Mouse (Mus musculus) kidney, embryonic 14.5 days (tissue): ENCODE measurements around the gene Elovl1. TPM values are rescaled to one million over a fixed set of nuclear protein-coding genes. Genes with fewer than 3 reads are reported as not detected.
A peak's percentile ranks its signal among the peaks of the same experiment; 100 is the strongest.

Experiments used
- ATAC-seq: fragments of 200-750 bp; cut with Nextera tagmentation; 2 replicates; pipeline ENCODE4 v1.8.0; 2017; ENCODE audit warnings: moderate number of reproducible peaks, mild to moderate bottlenecking, moderate TSS enrichment, moderate library complexity; ENCODE audit not compliant: low FRiP score, low TSS enrichment
- H3K27ac ChIP-seq: fragments of 300-500 bp; sonication (generic); 2 replicates; pipeline ENCODE4 v1.5.1; 2014; ENCODE audit warnings: low read depth, mild to moderate bottlenecking, low read length, moderate library complexity, mixed read lengths
- H3K27me3 ChIP-seq: fragments of 300-500 bp; sonication (generic); 2 replicates; pipeline ENCODE4 v1.6.1; 2014; ENCODE audit warnings: mild to moderate bottlenecking, low read length; ENCODE audit not compliant: control insufficient read depth, insufficient read depth
- H3K36me3 ChIP-seq: fragments of 300-500 bp; sonication (generic); 2 replicates; pipeline ENCODE4 v1.6.1; 2014; ENCODE audit warnings: low read length, mixed read lengths; ENCODE audit not compliant: control insufficient read depth, insufficient read depth
- H3K4me1 ChIP-seq: fragments of 300-500 bp; sonication (generic); 2 replicates; pipeline ENCODE4 v1.6.1; 2014; ENCODE audit warnings: low read length, mixed read lengths; ENCODE audit not compliant: control insufficient read depth, insufficient read depth
- H3K4me2 ChIP-seq: fragments of 300-500 bp; sonication (generic); replicated peaks from 2 replicates; pipeline ENCODE4 v1.6.1; 2014; ENCODE audit warnings: low read depth, mild to moderate bottlenecking, low read length
- H3K4me3 ChIP-seq: fragments of 300-500 bp; sonication (generic); 2 replicates; pipeline ENCODE4 v1.5.1; 2014; ENCODE audit warnings: mild to moderate bottlenecking, low read length
- H3K9ac ChIP-seq: fragments of 300-500 bp; sonication (generic); 2 replicates; pipeline ENCODE4 v1.6.1; 2014; ENCODE audit warnings: low read depth, mild to moderate bottlenecking, low read length, moderate library complexity
- H3K9me3 ChIP-seq: fragments of 300-500 bp; sonication (generic); 2 replicates; pipeline ENCODE4 v1.6.1; 2016; ENCODE audit warnings: low read length; ENCODE audit not compliant: control insufficient read depth
- WGBS: fragments of 180-500 bp; shearing (Covaris S2); extraction: QIAGEN DNeasy Blood & Tissue Kit; methylation state at CpG from one replicate; pipeline ENCODE4 v1.1.7; 2014; 5-methylcytosine and 5-hydroxymethylcytosine counted together
- polyA plus RNA-seq: library from polyadenylated mRNA; unstranded; fragments of >200 nt; fragmentation: Nextera tagmentation; extraction: Ambion mirVana; gene quantifications from 2 replicates; pipeline ENCODE4 v1.2.1, GENCODE M21; 2014

The Elovl1 gene
- polyA plus RNA-seq, 1 experiment from 2014 or later, result 82.7 TPM

- Histone ChIP-seq H3K9me3 (no peaks in the 10 kb centered on the region), H3K36me3 (no peaks in the 10 kb centered on the region), H3K4me3 (no peak overlapping the region), H3K4me1 (no peaks in the 10 kb centered on the region), H3K27me3 (no peaks in the 10 kb centered on the region), H3K27ac (no peak overlapping the region), H3K4me2 (no peak overlapping the region), H3K9ac (no peak overlapping the region)
- WGBS, result 89% methylated on average over 10 of the region's 10 CpGs
- no peak for ATAC-seq
Observed at GRCm38 (mm10) chr4:118445088-118445487, 17.2 kb downstream of the Elovl1 start.

GRCm38 (mm10) chr4:118445781-118446414 is 18.0 kb downstream of the Elovl1 start:
- H3K27ac ChIP-seq, result no peak overlapping the region

GRCm38 (mm10) chr4:118446415-118447153 is 18.7 kb downstream of the Elovl1 start:
- H3K9me3 ChIP-seq, result no peaks in the 10 kb centered on the region
- H3K4me1 ChIP-seq, result no peaks in the 10 kb centered on the region
- H3K27me3 ChIP-seq, result no peaks in the 10 kb centered on the region
- peak overlapping the region; percentile 78 for H3K4me2 ChIP-seq
- 42% methylated on average over 24 of the region's 24 CpGs for WGBS
- no peaks in the 10 kb centered on the region for H3K36me3 ChIP-seq
- 0 out of 2 replicates have a peak, but pooled peaks have one; percentile 43 for ATAC-seq
- peak overlapping the region; percentile 53; the same call in 1 of the 2 replicates for H3K9ac ChIP-seq
- no peak overlapping the region for H3K27ac ChIP-seq
- peak overlapping the region; percentile 42 for H3K4me3 ChIP-seq

More at GRCm38 (mm10) chr4:118445781-118446414, 18.0 kb downstream of the Elovl1 start:
- Histone ChIP-seq H3K9me3 (no peaks in the 10 kb centered on the region), H3K4me3 (peak overlapping the region; percentile 42), H3K27me3 (no peaks in the 10 kb centered on the region), H3K4me1 (no peaks in the 10 kb centered on the region), H3K36me3 (no peaks in the 10 kb centered on the region), H3K9ac (peak overlapping the region; percentile 53; the same call in 1 of the 2 replicates), H3K4me2 (peak overlapping the region; percentile 78)
- 24% methylated on average over 18 of the region's 18 CpGs for WGBS
- peak; percentile 85 for ATAC-seq

GRCm38 (mm10) chr4:118457345-118457975 is 29.6 kb downstream of the Elovl1 start, which contains the start of gene Mpl:
Mpl (minus strand) TSS chr4:118457513.
- no peak within 1 kb of the TSS for H3K27ac ChIP-seq
- H3K4me1 ChIP-seq, result no peaks in the 10 kb centered on the region
- 70% methylated on average over 9 of the region's 9 CpGs for WGBS
- H3K9ac ChIP-seq, result no peak within 1 kb of the TSS
- H3K4me2 ChIP-seq, result no peak within 1 kb of the TSS
- H3K9me3 ChIP-seq, result no peaks in the 10 kb centered on the region
- no peak for ATAC-seq
- no peaks in the 10 kb centered on the region for H3K27me3 ChIP-seq
- no peaks in the 10 kb centered on the region for H3K36me3 ChIP-seq
- no peak within 1 kb of the TSS for H3K4me3 ChIP-seq

- Histone ChIP-seq H3K9ac (no peak overlapping the region), H3K27me3 (no peaks in the 10 kb centered on the region), H3K9me3 (no peaks in the 10 kb centered on the region), H3K4me3 (no peak overlapping the region), H3K4me1 (no peaks in the 10 kb centered on the region; the same call in 1 of the 2 replicates), H3K4me2 (no peak overlapping the region), H3K36me3 (no peaks in the 10 kb centered on the region), H3K27ac (no peak overlapping the region)
- ATAC-seq, result no peak
- 87% methylated on average over 3 of the region's 3 CpGs for WGBS
Observed at GRCm38 (mm10) chr4:118464956-118465355, 37.1 kb downstream of the Elovl1 start.

DNA sequence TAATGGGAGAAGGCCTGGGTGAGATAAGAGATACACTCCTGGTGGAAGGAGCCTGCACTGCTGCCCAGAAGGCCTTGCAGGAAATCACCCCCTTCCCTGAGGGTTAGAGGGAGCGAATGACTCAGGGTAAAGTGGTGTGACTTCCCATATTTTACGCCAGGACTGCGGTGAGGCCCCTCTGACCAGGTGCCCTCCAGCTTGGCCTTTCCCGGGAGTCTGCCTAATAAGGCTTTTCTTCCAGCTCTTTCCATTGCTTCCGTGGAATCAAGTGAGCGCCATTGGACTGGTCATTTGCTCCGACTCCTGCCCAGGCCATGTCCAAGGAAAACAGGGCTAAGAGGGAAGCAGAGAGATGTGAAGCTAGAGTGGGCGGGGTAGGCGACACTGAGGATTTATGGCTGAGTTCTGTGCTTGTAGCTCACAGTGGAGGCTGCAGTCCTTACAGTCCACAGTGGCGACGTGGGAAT is 37.8 kb downstream of the Elovl1 start:
- H3K27me3 ChIP-seq, result no peaks in the 10 kb centered on the region
- WGBS, result 3% methylated on average over 11 of the region's 11 CpGs
- H3K4me2 ChIP-seq, result peak overlapping the region; percentile 24; the same call in 1 of the 2 replicates
- ATAC-seq, result peak; percentile 82
- H3K4me3 ChIP-seq, result no peak overlapping the region
- no peaks in the 10 kb centered on the region for H3K9me3 ChIP-seq
- no peaks in the 10 kb centered on the region for H3K36me3 ChIP-seq
- H3K27ac ChIP-seq, result no peak overlapping the region; the same call in 1 of the 2 replicates
- no peaks in the 10 kb centered on the region; the same call in 1 of the 2 replicates for H3K4me1 ChIP-seq
- no peak overlapping the region for H3K9ac ChIP-seq

- no peak overlapping the region for H3K4me2 ChIP-seq
Observed at GRCm38 (mm10) chr4:118471281-118471680, 43.4 kb downstream of the Elovl1 start.

GRCm38 (mm10) chr4:118472687-118473086 is 44.8 kb downstream of the Elovl1 start:
- no peak overlapping the region for H3K9ac ChIP-seq
- 89% methylated on average over 11 of the region's 11 CpGs for WGBS
- no peaks in the 10 kb centered on the region for H3K27me3 ChIP-seq
- ATAC-seq, result no peak
- H3K4me2 ChIP-seq, result no peak overlapping the region
- no peaks in the 10 kb centered on the region for H3K9me3 ChIP-seq
- H3K36me3 ChIP-seq, result no peaks in the 10 kb centered on the region
- peaks cover 6% of the 10 kb centered on the region for H3K4me1 ChIP-seq
- no peak overlapping the region for H3K27ac ChIP-seq
- no peak overlapping the region for H3K4me3 ChIP-seq

More at GRCm38 (mm10) chr4:118471281-118471680, 43.4 kb downstream of the Elovl1 start:
- ATAC-seq, result no peak
- no peak overlapping the region for H3K27ac ChIP-seq
- no peaks in the 10 kb centered on the region for H3K27me3 ChIP-seq
- H3K9me3 ChIP-seq, result no peaks in the 10 kb centered on the region
- H3K36me3 ChIP-seq, result no peaks in the 10 kb centered on the region
- no peaks in the 10 kb centered on the region; the same call in 1 of the 2 replicates for H3K4me1 ChIP-seq
- WGBS, result 56% methylated on average over 6 of the region's 6 CpGs
- no peak overlapping the region for H3K9ac ChIP-seq
- no peak overlapping the region for H3K4me3 ChIP-seq
